Mouse (Mus musculus): Measurements from ENCODE around the gene Car11.

Gene Car11

GRCm38 (mm10) chr7:45692364-45692763, 7.3 kb upstream of the Car11 start:
- no peak for DNase-seq (ENCODE audit: low spot score)

- no peak for DNase-seq (ENCODE audit: low spot score)
These were observed 5.6 kb upstream of the Car11 start, which contains the start of gene Sec1 for GRCm38 (mm10) chr7:45693921-45694591. Sec1 (minus strand) TSS chr7:45694402.

- DNase-seq (ENCODE audit: low spot score): peak; percentile 60
These were observed 4.5 kb upstream of the Car11 start for GRCm38 (mm10) chr7:45695098-45695497.

DNA sequence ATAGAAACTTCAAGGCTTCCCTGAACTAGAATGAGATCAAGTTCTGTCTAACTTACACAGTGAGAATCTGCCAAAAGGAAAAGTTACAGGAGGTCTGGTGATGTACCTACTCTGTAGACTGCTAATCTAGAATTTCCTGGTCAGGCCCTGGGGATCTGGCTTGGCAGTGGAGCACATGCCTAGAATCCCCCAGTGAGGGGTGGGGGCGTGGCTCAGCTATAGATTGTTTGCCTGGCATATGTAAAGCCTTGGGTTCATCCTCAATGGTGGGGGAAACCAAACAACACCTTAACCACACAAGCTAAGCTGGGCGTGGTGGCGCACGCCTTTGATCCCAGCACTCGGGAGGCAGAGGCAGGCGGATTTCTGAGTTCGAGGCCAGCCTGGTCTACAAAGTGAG, 1.7 kb upstream of the Car11 start:
- no peak for DNase-seq (ENCODE audit: low spot score)

GRCm38 (mm10) chr7:45700301-45701015, 815 bp downstream of the Car11 start:
- DNase-seq (ENCODE audit: low spot score): peak; percentile 89

DNA sequence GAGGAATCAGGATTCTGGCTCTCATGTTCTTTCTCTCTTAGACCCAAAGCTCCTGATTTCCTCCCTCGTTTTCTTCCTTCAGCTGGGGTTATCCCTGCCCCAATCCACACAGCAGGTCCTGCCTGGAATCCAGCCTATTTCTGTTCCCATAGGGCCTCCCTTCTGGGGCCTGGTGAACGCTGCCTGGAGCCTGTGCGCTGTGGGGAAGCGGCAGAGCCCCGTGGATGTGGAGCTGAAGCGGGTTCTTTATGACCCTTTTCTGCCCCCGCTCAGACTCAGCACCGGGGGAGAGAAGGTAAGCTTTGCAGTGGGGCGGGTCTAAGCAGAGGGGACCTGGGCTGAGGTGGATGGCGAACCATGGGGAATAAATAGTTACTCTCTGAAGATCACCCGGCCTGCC, 1.4 kb downstream of the Car11 start:
- no peak for DNase-seq (ENCODE audit: low spot score)

- DNase-seq (ENCODE audit: low spot score): no peak
These were observed 2.0 kb downstream of the Car11 start for GRCm38 (mm10) chr7:45701607-45702006.

- DNase-seq (ENCODE audit: low spot score): no peak
These were observed 2.7 kb downstream of the Car11 start for GRCm38 (mm10) chr7:45702316-45702715.

- DNase-seq (ENCODE audit: low spot score): no peak
These were observed 3.3 kb downstream of the Car11 start for GRCm38 (mm10) chr7:45702809-45703520.

DNA sequence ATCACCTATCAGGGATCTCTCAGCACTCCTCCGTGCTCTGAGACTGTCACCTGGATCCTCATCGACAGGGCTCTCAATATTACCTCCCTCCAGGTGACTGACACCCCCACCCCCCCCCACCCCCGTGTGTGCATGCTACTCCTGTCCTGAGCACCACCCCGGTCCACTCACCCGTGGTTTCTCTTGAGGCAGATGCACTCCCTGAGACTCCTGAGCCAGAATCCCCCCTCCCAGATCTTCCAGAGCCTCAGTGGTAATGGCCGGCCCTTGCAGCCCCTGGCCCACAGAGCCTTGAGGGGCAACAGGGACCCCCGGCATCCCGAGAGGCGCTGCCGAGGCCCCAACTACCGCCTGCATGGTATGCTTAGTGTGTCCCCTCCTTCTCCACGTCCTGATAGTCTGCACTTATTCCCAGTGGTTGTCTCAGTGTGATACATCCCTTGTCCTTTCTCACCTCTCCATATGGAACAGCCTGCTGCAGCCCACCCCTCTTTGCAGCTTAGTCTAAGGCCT, 3.9 kb downstream of the Car11 start:
- DNase-seq (ENCODE audit: low spot score): no peak

DNA sequence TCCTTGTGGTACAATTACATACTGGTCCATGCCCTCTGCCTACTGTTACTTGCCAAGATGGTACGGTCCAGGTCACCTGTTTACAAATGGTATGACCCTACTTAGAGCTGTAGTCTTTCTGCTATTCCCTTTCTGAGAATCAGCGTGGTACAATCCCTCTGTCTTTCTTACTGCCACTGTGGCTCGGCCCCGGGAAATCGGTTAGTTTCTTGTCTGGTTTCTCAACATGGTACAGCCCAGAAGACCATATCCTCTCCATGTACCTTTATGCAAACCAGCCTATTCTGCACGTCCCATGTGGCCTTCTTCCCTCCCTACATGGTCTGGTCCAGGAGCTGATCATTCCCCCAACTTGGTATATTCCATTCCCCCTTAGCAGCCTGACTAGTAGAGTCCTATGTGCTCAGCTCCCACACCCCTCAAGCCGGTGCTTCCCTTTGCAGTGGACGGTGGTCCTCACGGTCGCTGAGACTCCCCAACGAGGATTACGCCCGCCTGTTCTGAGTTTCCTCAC, 4.5 kb downstream of the Car11 start:
- peak; percentile 88 for DNase-seq (ENCODE audit: low spot score)

DNA sequence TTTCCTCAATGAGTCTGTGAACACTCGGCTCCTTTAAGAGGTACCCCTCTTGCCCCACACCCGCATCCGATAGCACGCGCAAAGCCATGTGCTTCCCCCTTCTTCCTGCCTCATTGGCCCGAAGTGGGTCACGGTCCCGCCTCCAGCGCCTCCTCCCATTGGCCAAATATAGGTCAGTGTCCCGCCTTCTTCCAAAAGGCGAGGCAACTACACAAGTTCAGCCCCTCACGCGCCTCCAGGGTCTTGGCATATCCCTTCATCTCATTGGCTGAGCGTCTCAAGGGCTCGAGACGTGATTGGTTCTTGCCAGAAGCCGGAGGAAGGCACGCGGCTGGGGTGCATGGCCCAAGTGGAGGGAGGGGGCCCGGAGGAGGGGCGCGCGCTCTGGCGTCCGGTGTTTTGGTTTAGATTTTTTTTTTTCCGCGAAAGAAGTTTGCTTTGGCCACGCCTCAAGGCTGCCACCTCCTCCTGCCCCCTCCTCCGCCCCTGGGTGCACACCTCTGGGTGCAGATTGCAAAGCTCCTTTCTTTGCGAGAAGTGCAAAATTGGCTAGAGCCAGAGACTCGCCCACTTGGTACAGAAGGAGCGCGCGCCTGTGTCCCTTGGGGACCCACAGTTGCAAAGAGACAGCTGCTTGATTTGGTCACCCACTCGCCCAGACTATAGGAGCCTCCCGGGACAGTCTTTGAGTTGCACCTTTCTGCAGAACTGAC, 5.2 kb downstream of the Car11 start, which contains the start of gene Dbp:
TSS of gene Dbp (plus strand) at position 359 of the 713 bp plus-strand sequence.
- peak; percentile 100 for DNase-seq (ENCODE audit: low spot score)

- no peak for DNase-seq (ENCODE audit: low spot score)
These were observed 5.8 kb downstream of the Car11 start for GRCm38 (mm10) chr7:45705443-45705864.

GRCm38 (mm10) chr7:45705873-45706281, 6.2 kb downstream of the Car11 start:
- peak; percentile 79 for DNase-seq (ENCODE audit: low spot score)

DNA sequence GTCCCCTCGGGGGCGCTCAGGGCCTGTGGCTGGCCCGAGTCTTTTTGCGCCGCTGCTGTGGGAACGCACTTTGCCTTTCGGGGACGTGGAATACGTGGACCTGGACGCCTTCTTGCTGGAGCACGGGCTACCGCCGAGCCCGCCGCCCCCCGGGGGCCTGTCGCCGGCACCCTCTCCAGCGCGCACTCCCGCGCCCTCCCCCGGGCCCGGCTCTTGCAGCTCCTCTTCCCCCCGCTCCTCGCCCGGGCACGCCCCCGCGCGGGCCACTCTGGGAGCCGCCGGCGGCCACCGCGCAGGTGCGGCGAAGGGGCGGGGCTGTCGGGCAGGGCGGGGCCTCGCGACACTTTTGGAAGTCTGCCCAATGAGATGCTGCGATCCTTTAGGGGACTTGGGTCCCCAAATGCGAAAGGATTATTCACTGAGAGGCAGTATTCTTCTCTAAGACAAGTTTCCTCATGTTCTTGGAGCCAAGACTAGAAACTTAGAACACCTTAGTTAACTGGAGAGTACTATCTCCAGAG, 7.1 kb downstream of the Car11 start:
- peak; percentile 82 for DNase-seq (ENCODE audit: low spot score)

GRCm38 (mm10) chr7:45707375-45707967, 7.8 kb downstream of the Car11 start:
- peak; percentile 94 for DNase-seq (ENCODE audit: low spot score)

DNA sequence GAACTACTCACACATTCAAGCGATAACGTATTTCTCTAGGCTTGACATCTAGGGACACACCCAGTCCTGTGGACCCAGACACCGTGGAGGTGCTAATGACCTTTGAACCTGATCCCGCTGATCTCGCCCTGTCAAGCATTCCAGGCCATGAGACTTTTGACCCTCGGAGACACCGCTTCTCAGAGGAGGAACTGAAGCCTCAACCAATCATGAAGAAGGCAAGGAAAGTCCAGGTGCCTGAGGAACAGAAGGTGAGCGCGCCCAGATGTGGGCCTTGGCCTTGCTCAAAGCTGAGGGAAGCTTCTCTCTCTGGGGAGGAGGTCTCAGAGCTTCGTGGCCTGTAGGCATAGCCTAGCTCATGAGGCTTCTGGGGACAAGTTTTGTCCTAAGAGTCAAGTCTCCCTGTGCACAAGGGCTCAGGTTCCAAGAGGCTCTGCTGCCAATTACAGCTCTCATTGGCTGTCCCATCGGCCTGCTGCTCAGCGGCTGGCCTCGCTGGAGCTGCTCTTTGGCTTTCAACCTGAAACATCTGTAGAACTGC, 8.6 kb downstream of the Car11 start:
- DNase-seq (ENCODE audit: low spot score): peak; percentile 49

DNA sequence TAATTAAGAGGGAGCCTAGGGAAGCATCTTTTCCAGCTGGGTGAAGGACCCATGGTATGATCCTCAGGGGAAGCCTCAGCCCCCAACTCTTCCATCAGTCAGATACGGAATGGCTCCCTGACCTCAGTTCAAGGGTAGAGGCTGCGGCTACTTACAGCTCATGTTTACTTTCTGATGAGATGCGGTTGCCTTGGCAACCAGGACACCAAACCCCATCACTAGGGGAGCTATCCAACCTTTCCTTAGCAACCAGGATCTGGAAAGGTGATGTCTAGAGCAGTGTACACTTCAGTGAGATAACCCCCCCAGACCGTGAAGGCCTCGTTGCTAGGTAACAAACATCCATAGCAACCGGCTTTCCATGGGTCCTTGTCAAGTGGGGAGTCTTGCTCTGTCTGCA, 9.4 kb downstream of the Car11 start:
- DNase-seq (ENCODE audit: low spot score): peak; percentile 71

DNA sequence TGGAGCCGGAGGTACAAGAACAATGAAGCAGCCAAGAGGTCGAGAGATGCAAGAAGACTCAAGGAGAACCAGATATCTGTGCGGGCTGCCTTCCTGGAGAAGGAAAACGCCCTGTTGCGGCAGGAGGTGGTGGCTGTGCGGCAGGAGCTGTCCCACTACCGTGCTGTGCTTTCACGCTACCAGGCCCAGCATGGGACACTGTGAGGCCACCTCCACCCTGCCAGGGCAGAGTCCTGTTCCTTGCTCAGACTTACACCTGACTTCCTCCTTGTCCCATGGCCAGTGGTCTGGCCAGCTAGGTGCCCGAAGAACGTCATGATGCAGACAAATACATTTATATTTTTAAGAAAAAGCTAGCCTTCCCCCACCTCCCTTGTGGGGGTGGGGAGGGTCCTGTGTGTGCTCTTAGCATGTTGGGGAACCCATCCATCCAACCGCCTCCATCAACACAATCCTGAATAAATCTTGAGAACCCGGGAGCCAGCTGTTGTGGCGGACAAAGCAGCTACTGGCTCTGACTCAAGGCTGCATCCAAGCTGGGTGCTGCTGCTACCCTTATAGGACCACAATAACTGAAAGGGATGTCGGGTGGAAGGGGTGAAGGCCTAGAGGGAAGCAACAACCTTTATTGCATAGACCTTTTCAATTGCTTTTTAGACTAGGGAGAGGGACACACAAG, 10.2 kb downstream of the Car11 start:
- DNase-seq (ENCODE audit: low spot score): no peak
